Mouse (Mus musculus) brain, embryonic 14.5 days (tissue): ENCODE measurements around the gene Calu. TPM values are rescaled to one million over a fixed set of nuclear protein-coding genes. Genes with fewer than 3 reads are reported as not detected.

Experiments
- DNase-seq: peaks from one replicate; pipeline ENCODE4 v3.0.0-alpha.2; 2011; ENCODE audit warnings: low read depth
- CTCF ChIP-seq: fragments of 200-500 bp; IDR thresholded peaks from 2 replicates; pipeline ENCODE4 v1.5.1; 2012; ENCODE audit warnings: inconsistent platforms, mild to moderate bottlenecking, moderate library complexity, borderline replicate concordance; ENCODE audit not compliant: insufficient read depth, insufficient read length; ENCODE audit errors: extremely low read depth
- POLR2A ChIP-seq: fragments of 200-500 bp; IDR thresholded peaks from 2 replicates; pipeline ENCODE4 v1.6.1; 2012; ENCODE audit warnings: mild to moderate bottlenecking, inconsistent platforms, borderline replicate concordance; ENCODE audit not compliant: poor library complexity, insufficient read depth, insufficient read length, severe bottlenecking; ENCODE audit errors: extremely low read depth
- polyA plus RNA-seq: library from polyadenylated mRNA; depleted of rRNA; stranded (reverse); fragments of >200 nt; gene quantifications from 2 replicates; pipeline ENCODE4 v1.2.3, GENCODE M21; 2012; rRNA removed

Gene Calu
- polyA plus RNA-seq, result 98.1 and 118 TPM in 2 replicates

DNA sequence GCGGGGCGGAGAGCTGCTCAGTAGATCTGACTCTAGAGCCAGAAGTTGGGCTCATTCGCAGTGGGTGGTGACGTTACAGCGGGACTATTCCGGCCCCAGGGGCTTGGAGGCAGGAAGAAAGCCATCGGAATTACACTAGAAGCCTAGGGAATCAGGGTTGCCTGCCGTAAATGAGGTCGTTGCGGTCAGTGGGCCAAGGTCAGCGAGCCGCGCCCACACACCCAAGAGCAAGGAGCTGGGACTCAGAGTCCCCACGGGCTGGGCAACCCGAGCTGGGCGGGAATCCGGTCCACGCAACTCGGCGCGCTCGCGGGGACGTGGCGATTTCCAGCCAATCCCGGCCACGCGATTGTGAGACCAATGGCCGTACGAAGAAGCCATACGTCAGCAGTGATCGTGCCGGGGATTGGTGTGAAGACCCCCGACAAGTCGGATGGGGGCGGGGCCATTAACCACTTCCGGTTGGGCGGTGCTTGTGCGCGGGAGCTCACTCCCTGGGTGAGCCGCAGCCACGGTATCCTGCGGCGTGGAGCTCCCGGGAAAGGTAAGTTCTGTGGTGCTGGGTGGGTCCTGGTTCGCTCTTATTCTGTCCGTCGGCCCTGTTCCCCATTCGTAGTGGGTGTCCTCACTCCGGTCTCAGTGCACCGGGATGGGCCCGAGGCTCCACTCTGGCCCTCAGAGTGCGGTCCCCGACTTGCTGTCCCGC, at the start of gene Calu:
Calu (plus strand) TSS at position 405 of the 706 bp plus-strand sequence.
- DNase-seq, result peak; percentile 100
- no peak for TF ChIP-seq CTCF
- TF ChIP-seq POLR2A, result peak; percentile 78; the same call in 1 of the 2 replicates

DNA sequence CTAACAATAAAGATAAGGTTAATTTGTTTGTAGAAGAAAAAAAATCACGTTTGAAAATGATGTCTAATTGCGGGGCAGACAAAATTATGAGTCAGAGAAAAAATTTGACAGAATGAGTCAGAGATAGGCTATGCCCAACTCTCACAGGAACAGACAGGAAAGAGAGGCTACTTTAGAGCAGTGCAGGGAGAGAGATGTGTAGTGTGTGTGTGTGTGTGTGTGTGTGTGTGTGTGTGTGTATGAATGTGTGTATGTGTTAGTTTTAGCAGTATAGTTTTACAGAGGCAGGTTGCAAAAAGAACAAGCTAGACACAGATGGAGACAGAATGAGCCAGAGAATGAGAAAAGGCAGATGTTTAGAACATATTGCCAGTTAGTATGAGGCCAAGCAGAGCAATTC, 48.8 kb upstream of the Calu start:
- TF ChIP-seq POLR2A (no peak), CTCF (no peak)

DNA sequence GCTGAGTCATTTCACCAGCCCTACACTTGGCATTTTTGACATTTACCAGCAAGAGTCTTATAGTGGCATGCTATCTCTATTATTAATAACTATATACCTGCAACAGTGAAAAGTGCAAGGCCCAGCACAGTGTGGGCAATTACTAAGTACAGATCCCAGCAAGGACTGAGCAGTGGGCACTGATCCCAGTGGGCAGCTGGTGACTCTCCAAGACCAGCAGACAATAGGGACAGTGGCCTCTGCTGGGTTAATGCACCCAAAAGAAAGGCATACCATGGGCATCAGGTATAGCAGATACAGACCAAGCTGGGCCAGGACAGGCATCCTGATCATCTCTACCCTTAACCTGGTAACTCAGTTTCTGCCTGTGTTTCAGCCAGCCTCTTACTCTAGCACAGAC, 44.6 kb upstream of the Calu start:
- TF ChIP-seq CTCF (no peak), POLR2A (no peak)
- DNase-seq, result no peak

More for the DNA sequence above, 48.8 kb upstream of the Calu start:
- DNase-seq, result no peak

DNA sequence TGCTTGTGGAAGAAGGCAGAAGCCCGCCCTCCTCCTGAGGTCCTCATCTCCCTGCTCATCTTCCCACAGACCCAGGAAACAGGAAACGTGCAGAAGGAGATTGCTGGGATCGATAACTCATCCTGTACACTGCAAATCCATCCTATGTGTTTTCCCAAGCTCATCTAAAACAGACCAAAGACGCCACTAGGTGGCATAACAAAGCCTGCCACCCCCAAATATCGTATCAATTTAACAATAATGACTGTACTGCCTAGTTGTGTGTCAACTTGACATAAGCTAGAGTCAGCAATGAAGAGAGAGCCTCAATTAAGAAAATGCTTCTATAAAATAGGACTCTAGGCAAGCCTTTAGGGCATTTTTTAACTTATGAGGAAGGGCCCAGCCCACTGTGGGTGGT, 44.1 kb upstream of the Calu start:
- DNase-seq, result peak; percentile 9
- TF ChIP-seq CTCF, result peak; percentile 20; the same call in 1 of the 2 replicates
- TF ChIP-seq POLR2A, result no peak

- DNase-seq, result no peak
- TF ChIP-seq CTCF (no peak), POLR2A (no peak)
Observed at GRCm38 (mm10) chr6:29305462-29305861, 42.4 kb upstream of the Calu start.

GRCm38 (mm10) chr6:29308846-29309605, 38.8 kb upstream of the Calu start:
- TF ChIP-seq CTCF (no peak), POLR2A (no peak)
- DNase-seq, result no peak

- DNase-seq, result no peak
- TF ChIP-seq CTCF (no peak), POLR2A (no peak)
Observed at GRCm38 (mm10) chr6:29313690-29314202, 34.1 kb upstream of the Calu start.

DNA sequence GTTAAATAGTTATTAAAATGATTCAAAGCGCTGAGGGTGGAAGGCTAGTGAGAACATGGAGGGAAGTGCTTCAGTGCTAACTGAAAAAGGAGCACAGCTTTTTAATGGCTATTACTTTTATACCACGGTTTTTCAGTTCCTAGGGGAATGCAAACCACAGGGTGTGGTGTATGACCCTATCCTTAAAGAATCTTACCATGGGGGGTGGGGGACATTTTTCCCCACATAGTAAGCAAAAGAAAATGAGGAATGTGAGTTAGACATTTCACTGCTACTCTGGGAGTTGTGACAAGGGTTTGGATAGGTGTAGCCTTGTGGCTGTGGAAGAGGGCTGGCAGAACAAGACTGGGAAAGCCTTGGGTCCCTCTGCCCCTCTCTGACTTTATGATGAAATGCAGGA, 30.6 kb upstream of the Calu start:
- DNase-seq, result no peak

GRCm38 (mm10) chr6:29317941-29318340, 29.9 kb upstream of the Calu start:
- TF ChIP-seq CTCF (no peak), POLR2A (no peak)
- no peak for DNase-seq

More for the DNA sequence above, 30.6 kb upstream of the Calu start:
- no peak for TF ChIP-seq CTCF
- TF ChIP-seq POLR2A, result no peak

DNA sequence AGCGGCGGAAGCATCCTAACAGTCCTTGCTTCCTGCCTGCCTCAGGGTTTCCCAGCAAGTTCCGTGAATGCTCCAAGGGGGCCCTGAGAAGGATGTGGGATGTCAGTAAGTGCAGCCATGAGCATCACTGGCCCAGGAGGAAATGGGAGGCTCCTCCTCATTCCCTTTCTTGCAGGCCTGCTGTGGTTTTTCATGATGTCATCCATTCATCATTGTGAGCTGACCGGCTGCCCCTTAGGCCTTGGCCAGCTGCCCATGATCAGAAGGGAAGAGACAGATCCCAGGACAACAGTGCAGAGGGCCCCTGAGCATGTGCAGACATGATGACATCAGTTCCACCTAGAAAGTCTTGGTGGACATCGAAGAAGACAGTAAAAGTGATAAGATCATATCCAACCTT, 29.0 kb upstream of the Calu start, which contains the start of gene Fam71f1:
Fam71f1 (plus strand) TSS at position 262 of the 400 bp plus-strand sequence.
- TF ChIP-seq POLR2A (no peak), CTCF (no peak)
- peak; percentile 22 for DNase-seq

- DNase-seq, result no peak
- no peak for TF ChIP-seq CTCF
- TF ChIP-seq POLR2A, result no peak
Observed at GRCm38 (mm10) chr6:29321586-29321985, 26.3 kb upstream of the Calu start.
